Mouse (Mus musculus): ENCODE data around the gene Atxn7l1. TPM values are rescaled to one million over a fixed set of nuclear protein-coding genes. Genes with fewer than 3 reads are reported as not detected.

The Atxn7l1 gene
- polyA plus RNA-seq, 1 experiment from 2014 or later: 23.9 TPM

DNA sequence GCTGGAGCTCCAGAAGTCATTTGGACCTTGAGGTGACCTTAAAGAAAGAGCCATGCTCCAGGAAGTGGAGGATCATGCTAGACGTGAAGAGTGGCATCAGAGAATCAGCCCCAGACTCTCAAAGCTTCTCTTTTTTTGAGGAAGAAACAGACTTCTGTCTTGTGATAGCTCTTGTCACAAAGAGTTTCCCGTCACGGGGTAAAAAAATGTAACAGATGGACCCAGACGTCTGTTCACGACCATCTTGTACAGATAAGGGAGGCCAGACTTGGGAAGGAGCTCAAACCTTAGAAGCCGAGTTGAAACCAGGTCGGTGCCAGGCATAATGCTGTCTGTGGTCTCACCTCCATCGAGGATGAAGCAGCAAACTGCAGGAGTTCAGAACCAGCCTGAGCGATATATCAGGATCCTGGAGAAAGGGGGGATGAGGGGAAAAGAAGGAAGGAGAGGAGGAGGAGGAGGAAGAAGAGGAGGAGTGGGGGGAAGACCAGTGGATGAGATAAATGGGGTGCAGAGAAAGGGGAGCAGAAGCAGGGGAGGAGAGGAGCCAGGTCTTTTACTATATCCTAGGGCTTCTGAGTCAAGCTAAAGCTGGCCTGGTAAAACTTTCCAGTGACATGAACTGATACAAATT lies 21.8 kb upstream of the Atxn7l1 start:
- DNase-seq (no peak), ATAC-seq (ENCODE audit: low FRiP score, low TSS enrichment) (no peak)
- Histone ChIP-seq H3K9ac (replicated peaks; ENCODE audit: low read length) (no peak overlapping the region), H3K4me1 (ENCODE audit: control insufficient read depth, insufficient read depth, low read length) (peaks cover 12% of the 10 kb centered on the region), H3K9me3 (ENCODE audit: control insufficient read depth, low read length) (no peaks in the 10 kb centered on the region; the same call in 1 of the 2 replicates), H3K27me3 (ENCODE audit: control insufficient read depth, insufficient read depth, low read length) (no peaks in the 10 kb centered on the region), H3K4me2 (ENCODE audit: low read length) (no peak overlapping the region), H3K36me3 (ENCODE audit: control insufficient read depth, insufficient read depth, low read length) (no peaks in the 10 kb centered on the region), H3K27ac (replicated peaks; ENCODE audit: low read depth, low read length) (no peak overlapping the region), H3K4me3 (replicated peaks; ENCODE audit: low read depth, low read length) (no peak overlapping the region)
- WGBS: 85% methylated on average over 9 of the region's 9 CpGs

DNA sequence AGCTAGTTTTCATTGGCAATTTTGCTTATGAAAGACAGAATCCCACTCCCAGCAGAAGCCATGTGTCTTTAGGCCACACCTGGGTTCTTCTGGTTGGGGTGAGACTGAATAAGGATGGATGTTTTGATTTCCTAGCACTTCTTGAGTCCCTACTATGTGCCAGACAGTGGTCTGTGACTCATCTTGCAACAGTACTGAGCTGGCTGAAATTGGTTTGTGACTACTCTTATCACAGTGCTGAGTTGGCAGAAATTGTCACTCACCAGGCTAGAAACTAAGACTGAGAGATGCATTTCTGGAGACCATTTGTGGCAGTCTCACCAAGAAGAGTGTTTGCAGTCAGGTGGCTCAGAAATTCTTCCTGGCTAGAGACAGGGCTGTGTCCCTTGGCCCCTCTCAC lies 21.2 kb upstream of the Atxn7l1 start:
- H3K36me3 ChIP-seq (ENCODE audit: control insufficient read depth, insufficient read depth, low read length): no peaks in the 10 kb centered on the region
- no peak overlapping the region for H3K4me2 ChIP-seq (ENCODE audit: low read length)
- H3K9me3 ChIP-seq (ENCODE audit: control insufficient read depth, low read length): no peaks in the 10 kb centered on the region; the same call in 1 of the 2 replicates
- H3K27ac ChIP-seq (replicated peaks; ENCODE audit: low read depth, low read length): no peak overlapping the region
- no peaks in the 10 kb centered on the region for H3K27me3 ChIP-seq (ENCODE audit: control insufficient read depth, insufficient read depth, low read length)
- no peak overlapping the region for H3K4me3 ChIP-seq (replicated peaks; ENCODE audit: low read depth, low read length)
- no peak overlapping the region for H3K9ac ChIP-seq (replicated peaks; ENCODE audit: low read length)
- no peak for ATAC-seq (ENCODE audit: low FRiP score, low TSS enrichment)
- peaks cover 12% of the 10 kb centered on the region for H3K4me1 ChIP-seq (ENCODE audit: control insufficient read depth, insufficient read depth, low read length)
- no peak for DNase-seq

DNA sequence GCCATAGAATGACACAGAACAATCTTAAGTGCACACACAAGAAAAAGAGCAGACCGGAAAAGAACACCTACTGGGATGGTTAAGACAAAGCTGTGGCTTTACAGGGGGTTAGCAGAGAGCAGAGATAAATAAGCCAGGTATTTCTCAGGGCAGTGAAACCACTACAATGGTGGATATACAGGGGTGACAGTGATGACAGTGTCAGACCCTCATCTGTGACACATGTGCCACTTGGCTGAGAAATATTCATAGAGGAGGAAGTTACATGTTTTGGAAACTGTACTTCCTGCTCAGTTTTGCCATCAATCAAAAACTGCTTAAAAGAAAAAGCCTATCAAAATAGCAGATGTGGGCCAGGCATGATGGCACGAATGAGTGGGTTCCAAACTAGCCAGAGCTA lies 19.4 kb upstream of the Atxn7l1 start:
- Histone ChIP-seq H3K9ac (replicated peaks; ENCODE audit: low read length) (no peak overlapping the region), H3K27me3 (ENCODE audit: control insufficient read depth, insufficient read depth, low read length) (no peaks in the 10 kb centered on the region), H3K9me3 (ENCODE audit: control insufficient read depth, low read length) (no peaks in the 10 kb centered on the region; the same call in 1 of the 2 replicates), H3K4me2 (ENCODE audit: low read length) (no peak overlapping the region), H3K27ac (replicated peaks; ENCODE audit: low read depth, low read length) (no peak overlapping the region), H3K4me1 (ENCODE audit: control insufficient read depth, insufficient read depth, low read length) (peaks cover 12% of the 10 kb centered on the region), H3K4me3 (replicated peaks; ENCODE audit: low read depth, low read length) (no peak overlapping the region), H3K36me3 (ENCODE audit: control insufficient read depth, insufficient read depth, low read length) (no peaks in the 10 kb centered on the region)
- ATAC-seq (ENCODE audit: low FRiP score, low TSS enrichment) (no peak), DNase-seq (no peak)
- WGBS: 93% methylated on average over 2 of the region's 2 CpGs

DNA sequence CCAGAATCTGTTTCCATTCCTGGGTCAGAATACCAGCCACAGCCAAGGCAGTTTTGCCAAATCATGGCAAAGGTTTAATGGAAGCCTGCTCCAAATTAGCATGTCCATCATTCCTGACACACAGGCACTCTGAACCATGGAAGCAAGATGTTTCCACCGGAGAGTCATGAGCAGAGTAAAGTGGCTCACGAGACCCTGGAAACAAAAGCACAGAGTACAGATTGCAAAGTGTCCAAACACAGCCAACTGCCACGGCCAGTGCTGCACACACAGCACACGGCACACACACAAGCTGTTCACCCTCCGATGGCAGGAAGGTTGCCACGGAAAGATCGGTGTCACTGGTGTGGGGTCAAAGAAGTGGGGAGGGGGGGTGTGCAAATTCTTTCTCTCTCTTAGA lies 18.8 kb upstream of the Atxn7l1 start:
- Histone ChIP-seq H3K9me3 (ENCODE audit: control insufficient read depth, low read length) (no peaks in the 10 kb centered on the region), H3K36me3 (ENCODE audit: control insufficient read depth, insufficient read depth, low read length) (no peaks in the 10 kb centered on the region), H3K27ac (replicated peaks; ENCODE audit: low read depth, low read length) (no peak overlapping the region), H3K27me3 (ENCODE audit: control insufficient read depth, insufficient read depth, low read length) (no peaks in the 10 kb centered on the region), H3K4me2 (ENCODE audit: low read length) (no peak overlapping the region), H3K4me3 (replicated peaks; ENCODE audit: low read depth, low read length) (no peak overlapping the region), H3K9ac (replicated peaks; ENCODE audit: low read length) (no peak overlapping the region), H3K4me1 (ENCODE audit: control insufficient read depth, insufficient read depth, low read length) (peaks cover 12% of the 10 kb centered on the region)
- DNase-seq: no peak
- no peak for ATAC-seq (ENCODE audit: low FRiP score, low TSS enrichment)
- WGBS: 46% methylated on average over 7 of the region's 7 CpGs

DNA sequence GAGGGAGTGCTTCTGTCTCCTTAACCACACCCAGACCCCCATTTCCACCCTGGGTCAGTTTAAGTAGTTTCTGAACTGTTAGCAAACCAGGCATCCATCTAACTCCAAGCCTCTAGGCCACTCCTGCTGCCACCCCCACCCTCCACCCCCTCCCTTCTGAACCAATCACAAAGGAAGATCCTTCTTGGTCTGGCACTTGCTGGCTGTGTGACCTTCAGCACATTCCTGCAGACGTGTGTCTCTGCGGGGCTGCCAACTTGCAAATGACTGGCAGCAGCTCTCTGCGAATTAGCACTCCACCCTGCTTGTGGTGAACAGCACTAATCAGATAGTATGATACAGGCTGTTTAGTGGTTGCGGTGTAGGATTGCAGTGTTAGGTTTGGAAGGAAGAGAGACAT lies 18.1 kb upstream of the Atxn7l1 start:
- WGBS: 20% methylated on average over 4 of the region's 4 CpGs
- DNase-seq (no peak), ATAC-seq (ENCODE audit: low FRiP score, low TSS enrichment) (no peak)
- Histone ChIP-seq H3K4me1 (ENCODE audit: control insufficient read depth, insufficient read depth, low read length) (peaks cover 12% of the 10 kb centered on the region), H3K9me3 (ENCODE audit: control insufficient read depth, low read length) (no peaks in the 10 kb centered on the region), H3K4me3 (replicated peaks; ENCODE audit: low read depth, low read length) (no peak overlapping the region), H3K27ac (replicated peaks; ENCODE audit: low read depth, low read length) (no peak overlapping the region), H3K27me3 (ENCODE audit: control insufficient read depth, insufficient read depth, low read length) (no peaks in the 10 kb centered on the region), H3K4me2 (ENCODE audit: low read length) (no peak overlapping the region), H3K9ac (replicated peaks; ENCODE audit: low read length) (no peak overlapping the region), H3K36me3 (ENCODE audit: control insufficient read depth, insufficient read depth, low read length) (no peaks in the 10 kb centered on the region)

DNA sequence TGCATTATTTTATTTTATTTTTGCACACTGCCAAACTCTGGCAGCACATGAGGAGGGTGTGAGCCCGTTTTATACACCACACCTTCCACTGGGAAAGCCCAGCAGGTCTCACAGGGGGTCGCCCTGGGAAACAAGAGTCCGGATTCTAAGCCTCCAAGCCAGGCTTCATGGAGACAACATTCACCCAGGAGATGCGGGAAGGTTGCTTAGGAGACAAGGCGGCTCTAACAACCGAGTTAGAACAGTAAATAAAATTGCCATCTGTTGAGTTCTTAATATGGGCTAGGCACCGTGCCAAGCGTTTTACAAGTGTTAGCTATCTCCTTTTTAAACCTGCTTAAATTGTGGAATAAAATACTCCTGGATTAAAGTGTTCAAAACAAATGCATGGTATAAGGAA lies 17.1 kb upstream of the Atxn7l1 start:
- Histone ChIP-seq H3K4me3 (replicated peaks; ENCODE audit: low read depth, low read length) (no peak overlapping the region), H3K27me3 (ENCODE audit: control insufficient read depth, insufficient read depth, low read length) (no peaks in the 10 kb centered on the region), H3K9me3 (ENCODE audit: control insufficient read depth, low read length) (no peaks in the 10 kb centered on the region), H3K36me3 (ENCODE audit: control insufficient read depth, insufficient read depth, low read length) (no peaks in the 10 kb centered on the region), H3K4me1 (ENCODE audit: control insufficient read depth, insufficient read depth, low read length) (peaks cover 12% of the 10 kb centered on the region), H3K9ac (replicated peaks; ENCODE audit: low read length) (no peak overlapping the region), H3K27ac (replicated peaks; ENCODE audit: low read depth, low read length) (no peak overlapping the region), H3K4me2 (ENCODE audit: low read length) (no peak overlapping the region)
- no peak for ATAC-seq (ENCODE audit: low FRiP score, low TSS enrichment)
- peak; percentile 46 for DNase-seq
- 32% methylated on average over 8 of the region's 8 CpGs for WGBS

DNA sequence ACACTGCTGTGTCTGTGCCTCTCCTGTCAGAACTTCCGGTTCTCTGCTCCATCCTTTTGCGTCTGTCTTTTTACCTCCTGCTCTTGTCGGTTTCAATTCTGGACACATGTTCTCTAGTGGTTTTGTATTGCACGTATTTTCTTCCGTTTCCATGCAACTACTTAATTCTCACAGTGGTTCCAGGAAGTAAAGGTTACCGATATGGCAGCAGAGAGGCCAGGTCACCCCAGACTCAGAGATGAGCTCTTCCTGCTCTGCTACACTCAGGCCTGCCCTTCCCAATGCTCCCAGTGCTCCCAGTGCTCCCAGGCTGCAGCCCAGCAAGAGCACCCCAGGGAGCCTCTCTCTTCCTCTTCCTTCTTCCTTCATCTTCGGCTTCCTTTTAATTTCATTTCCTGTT lies 15.7 kb upstream of the Atxn7l1 start:
- DNase-seq (no peak), ATAC-seq (ENCODE audit: low FRiP score, low TSS enrichment) (no peak)
- no peak overlapping the region for H3K4me3 ChIP-seq (replicated peaks; ENCODE audit: low read depth, low read length)
- 80% methylated on average over 7 of the region's 7 CpGs for WGBS
- peaks cover 12% of the 10 kb centered on the region for H3K4me1 ChIP-seq (ENCODE audit: control insufficient read depth, insufficient read depth, low read length)
- H3K4me2 ChIP-seq (ENCODE audit: low read length): no peak overlapping the region
- no peaks in the 10 kb centered on the region for H3K9me3 ChIP-seq (ENCODE audit: control insufficient read depth, low read length)
- no peaks in the 10 kb centered on the region for H3K36me3 ChIP-seq (ENCODE audit: control insufficient read depth, insufficient read depth, low read length)
- H3K9ac ChIP-seq (replicated peaks; ENCODE audit: low read length): no peak overlapping the region
- H3K27me3 ChIP-seq (ENCODE audit: control insufficient read depth, insufficient read depth, low read length): no peaks in the 10 kb centered on the region
- H3K27ac ChIP-seq (replicated peaks; ENCODE audit: low read depth, low read length): no peak overlapping the region

GRCm38 (mm10) chr12:33137857-33138256 lies 9.6 kb upstream of the Atxn7l1 start:
- no peaks in the 10 kb centered on the region for H3K9me3 ChIP-seq (ENCODE audit: control insufficient read depth, low read length)
- no peak overlapping the region for H3K4me3 ChIP-seq (replicated peaks; ENCODE audit: low read depth, low read length)
- H3K4me1 ChIP-seq (ENCODE audit: control insufficient read depth, insufficient read depth, low read length): no peaks in the 10 kb centered on the region
- H3K27ac ChIP-seq (replicated peaks; ENCODE audit: low read depth, low read length): no peak overlapping the region
- H3K9ac ChIP-seq (replicated peaks; ENCODE audit: low read length): no peak overlapping the region
- DNase-seq: no peak
- H3K27me3 ChIP-seq (ENCODE audit: control insufficient read depth, insufficient read depth, low read length): no peaks in the 10 kb centered on the region
- 91% methylated on average over 1 of the region's 1 CpGs for WGBS
- no peak for ATAC-seq (ENCODE audit: low FRiP score, low TSS enrichment)
- no peaks in the 10 kb centered on the region for H3K36me3 ChIP-seq (ENCODE audit: control insufficient read depth, insufficient read depth, low read length)
- no peak overlapping the region for H3K4me2 ChIP-seq (ENCODE audit: low read length)

GRCm38 (mm10) chr12:33139083-33139482 lies 8.4 kb upstream of the Atxn7l1 start:
- Histone ChIP-seq H3K9ac (replicated peaks; ENCODE audit: low read length) (no peak overlapping the region), H3K9me3 (ENCODE audit: control insufficient read depth, low read length) (no peaks in the 10 kb centered on the region), H3K36me3 (ENCODE audit: control insufficient read depth, insufficient read depth, low read length) (no peaks in the 10 kb centered on the region), H3K27ac (replicated peaks; ENCODE audit: low read depth, low read length) (no peak overlapping the region), H3K27me3 (ENCODE audit: control insufficient read depth, insufficient read depth, low read length) (no peaks in the 10 kb centered on the region), H3K4me2 (ENCODE audit: low read length) (no peak overlapping the region), H3K4me1 (ENCODE audit: control insufficient read depth, insufficient read depth, low read length) (no peaks in the 10 kb centered on the region), H3K4me3 (replicated peaks; ENCODE audit: low read depth, low read length) (no peak overlapping the region)
- WGBS: 87% methylated on average over 3 of the region's 3 CpGs
- DNase-seq (no peak), ATAC-seq (ENCODE audit: low FRiP score, low TSS enrichment) (no peak)
